Mouse (Mus musculus) stomach, embryonic 14.5 days (tissue): ENCODE measurements around the gene Klb. TPM values are rescaled to one million over a fixed set of nuclear protein-coding genes. Genes with fewer than 3 reads are reported as not detected.

Experiments
- ATAC-seq: fragments of 200-750 bp; cut with Nextera tagmentation; 2 replicates; pipeline ENCODE4 v1.8.0; 2017; ENCODE audit warnings: low read depth, moderate TSS enrichment; ENCODE audit not compliant: insufficient number of reproducible peaks, insufficient read depth, low FRiP score
- H3K27ac ChIP-seq: fragments of 300-500 bp; sonication (generic); 2 replicates; pipeline ENCODE4 v1.5.1; 2014; ENCODE audit warnings: mild to moderate bottlenecking, low read length, moderate library complexity, mixed read lengths
- H3K27me3 ChIP-seq: fragments of 300-500 bp; sonication (generic); 2 replicates; pipeline ENCODE4 v1.6.1; 2014; ENCODE audit warnings: low read length, control low read depth, mixed read lengths; ENCODE audit not compliant: control insufficient read depth, insufficient read depth
- H3K36me3 ChIP-seq: fragments of 300-500 bp; sonication (generic); 2 replicates; pipeline ENCODE4 v1.6.1; 2014; ENCODE audit warnings: mild to moderate bottlenecking, control low read depth, low read length, moderate library complexity, mixed read lengths; ENCODE audit not compliant: control insufficient read depth, insufficient read depth
- H3K4me1 ChIP-seq: fragments of 300-500 bp; sonication (generic); 2 replicates; pipeline ENCODE4 v1.6.1; 2014; ENCODE audit warnings: low read length, control low read depth, mixed read lengths; ENCODE audit not compliant: control insufficient read depth, insufficient read depth
- H3K4me2 ChIP-seq: fragments of 300-500 bp; sonication (generic); replicated peaks from 2 replicates; pipeline ENCODE4 v1.6.1; 2014; ENCODE audit warnings: low read depth, low read length, control low read depth
- H3K4me3 ChIP-seq: fragments of 300-500 bp; sonication (generic); 2 replicates; pipeline ENCODE4 v1.5.1; 2014; ENCODE audit warnings: low read depth, low read length, control low read depth
- H3K9ac ChIP-seq: fragments of 300-500 bp; sonication (generic); replicated peaks from 2 replicates; pipeline ENCODE4 v1.6.1; 2014; ENCODE audit warnings: low read depth, mild to moderate bottlenecking, control low read depth, low read length, moderate library complexity, mixed read lengths
- H3K9me3 ChIP-seq: fragments of 300-500 bp; sonication (generic); 2 replicates; pipeline ENCODE4 v1.6.1; 2016; ENCODE audit warnings: low read depth, low read length, control low read depth; ENCODE audit not compliant: control insufficient read depth
- WGBS: fragments of 180-500 bp; shearing (Covaris S2); extraction: QIAGEN DNeasy Blood & Tissue Kit; methylation state at CpG from one replicate; pipeline ENCODE4 v1.1.7; 2014; 5-methylcytosine and 5-hydroxymethylcytosine counted together
- polyA plus RNA-seq: library from polyadenylated mRNA; unstranded; fragments of >200 nt; fragmentation: Nextera tagmentation; extraction: Ambion mirVana; gene quantifications from 2 replicates; pipeline ENCODE4 v1.2.1, GENCODE M21; 2014

Klb gene
- polyA plus RNA-seq, 1 experiment from 2014 or later: 0.13 TPM

GRCm38 (mm10) chr5:65350508-65350907 is 2.4 kb downstream of the Klb start:
- H3K27me3 ChIP-seq: no peaks in the 10 kb centered on the region
- H3K4me3 ChIP-seq: no peak overlapping the region
- 0 out of 2 replicates have a peak, but pooled peaks cover 3% of the 10 kb centered on the region for H3K9me3 ChIP-seq
- H3K27ac ChIP-seq: no peak overlapping the region
- ATAC-seq: no peak
- no peaks in the 10 kb centered on the region for H3K4me1 ChIP-seq
- WGBS: 55% methylated on average over 10 of the region's 10 CpGs
- no peak overlapping the region for H3K9ac ChIP-seq
- no peaks in the 10 kb centered on the region for H3K36me3 ChIP-seq
- H3K4me2 ChIP-seq: no peak overlapping the region

- WGBS: 56% methylated on average over 3 of the region's 3 CpGs
- H3K4me2 ChIP-seq: no peak overlapping the region
- H3K9me3 ChIP-seq: 0 out of 2 replicates have a peak, but pooled peaks cover 3% of the 10 kb centered on the region
- H3K27me3 ChIP-seq: no peaks in the 10 kb centered on the region
- H3K4me1 ChIP-seq: no peaks in the 10 kb centered on the region
- H3K4me3 ChIP-seq: no peak overlapping the region
- H3K9ac ChIP-seq: no peak overlapping the region
- H3K27ac ChIP-seq: no peak overlapping the region
- ATAC-seq: no peak
- H3K36me3 ChIP-seq: no peaks in the 10 kb centered on the region
These were observed 6.0 kb downstream of the Klb start for GRCm38 (mm10) chr5:65354097-65354496.

- Histone ChIP-seq H3K9ac (no peak overlapping the region), H3K9me3 (0 out of 2 replicates have a peak, but pooled peaks cover 3% of the 10 kb centered on the region), H3K27ac (no peak overlapping the region), H3K4me2 (no peak overlapping the region), H3K4me1 (no peaks in the 10 kb centered on the region), H3K4me3 (no peak overlapping the region), H3K27me3 (no peaks in the 10 kb centered on the region), H3K36me3 (no peaks in the 10 kb centered on the region)
- 73% methylated on average over 5 of the region's 5 CpGs for WGBS
- no peak for ATAC-seq
These were observed 6.9 kb downstream of the Klb start for GRCm38 (mm10) chr5:65354985-65355384.

GRCm38 (mm10) chr5:65356851-65357250 is 8.7 kb downstream of the Klb start:
- Histone ChIP-seq H3K4me3 (no peak overlapping the region), H3K4me1 (no peaks in the 10 kb centered on the region), H3K27ac (no peak overlapping the region), H3K9me3 (0 out of 2 replicates have a peak, but pooled peaks cover 3% of the 10 kb centered on the region), H3K9ac (no peak overlapping the region), H3K36me3 (no peaks in the 10 kb centered on the region), H3K27me3 (no peaks in the 10 kb centered on the region), H3K4me2 (no peak overlapping the region)
- WGBS: 84% methylated on average over 6 of the region's 6 CpGs
- ATAC-seq: no peak

DNA sequence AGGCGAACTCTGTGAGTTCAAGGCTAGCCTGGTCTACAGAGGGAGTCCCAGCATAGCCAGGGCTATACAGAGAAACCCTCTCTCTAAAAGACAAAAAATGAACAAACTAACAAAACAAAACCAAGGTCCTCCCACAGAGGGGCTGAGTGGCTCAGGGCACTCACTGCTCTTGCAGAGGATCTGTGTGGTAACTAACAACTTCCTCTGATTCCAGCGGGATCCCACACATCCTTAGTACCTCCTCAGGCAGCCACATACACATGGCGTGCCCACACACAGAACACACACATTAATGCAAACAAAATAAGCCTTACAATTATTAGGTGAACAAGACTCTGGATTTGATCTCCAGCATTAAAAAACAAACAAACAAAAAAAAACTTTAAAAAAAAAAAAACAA is 9.7 kb downstream of the Klb start:
- H3K4me3 ChIP-seq: no peak overlapping the region
- H3K9me3 ChIP-seq: 0 out of 2 replicates have a peak, but pooled peaks cover 3% of the 10 kb centered on the region
- no peak overlapping the region for H3K27ac ChIP-seq
- no peak overlapping the region for H3K9ac ChIP-seq
- no peak for ATAC-seq
- H3K4me1 ChIP-seq: no peaks in the 10 kb centered on the region
- no peaks in the 10 kb centered on the region for H3K36me3 ChIP-seq
- H3K4me2 ChIP-seq: no peak overlapping the region
- 83% methylated on average over 3 of the region's 3 CpGs for WGBS
- no peaks in the 10 kb centered on the region for H3K27me3 ChIP-seq

DNA sequence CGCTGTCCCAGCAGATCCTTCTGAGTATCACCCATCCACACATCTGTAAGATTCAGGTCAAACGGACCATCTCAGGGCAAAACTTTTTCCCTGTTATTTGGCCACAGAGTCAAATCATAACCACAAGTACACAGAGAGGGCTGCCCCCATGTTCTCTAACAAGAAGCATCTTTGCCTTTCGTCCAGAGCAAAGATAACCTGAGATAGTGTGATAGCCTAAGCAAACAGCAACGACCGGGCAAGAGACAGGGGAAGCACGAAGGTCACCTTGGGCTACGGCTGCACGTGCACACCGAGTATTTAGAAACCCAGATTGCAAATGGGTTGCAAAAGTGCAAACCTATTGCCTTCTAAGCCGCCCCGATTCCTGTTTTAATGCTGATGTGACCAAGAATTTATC is 19.7 kb downstream of the Klb start:
- Histone ChIP-seq H3K9ac (no peak overlapping the region), H3K36me3 (no peaks in the 10 kb centered on the region), H3K4me2 (no peak overlapping the region), H3K4me3 (no peak overlapping the region), H3K27me3 (no peaks in the 10 kb centered on the region), H3K27ac (no peak overlapping the region), H3K9me3 (no peaks in the 10 kb centered on the region), H3K4me1 (no peaks in the 10 kb centered on the region)
- WGBS: 65% methylated on average over 11 of the region's 11 CpGs
- ATAC-seq: no peak

GRCm38 (mm10) chr5:65371551-65371950 is 23.4 kb downstream of the Klb start:
- Histone ChIP-seq H3K36me3 (no peaks in the 10 kb centered on the region), H3K4me3 (no peak overlapping the region), H3K27ac (no peak overlapping the region), H3K9ac (no peak overlapping the region), H3K4me2 (no peak overlapping the region), H3K9me3 (no peaks in the 10 kb centered on the region), H3K4me1 (no peaks in the 10 kb centered on the region), H3K27me3 (no peaks in the 10 kb centered on the region)
- 92% methylated on average over 7 of the region's 7 CpGs for WGBS
- ATAC-seq: no peak

- Histone ChIP-seq H3K9me3 (no peaks in the 10 kb centered on the region), H3K27ac (no peak overlapping the region), H3K4me3 (no peak overlapping the region), H3K27me3 (no peaks in the 10 kb centered on the region), H3K9ac (no peak overlapping the region), H3K36me3 (no peaks in the 10 kb centered on the region), H3K4me1 (no peaks in the 10 kb centered on the region), H3K4me2 (no peak overlapping the region)
- no peak for ATAC-seq
- WGBS: 81% methylated on average over 7 of the region's 7 CpGs
These were observed 26.6 kb downstream of the Klb start for GRCm38 (mm10) chr5:65374746-65375145.

DNA sequence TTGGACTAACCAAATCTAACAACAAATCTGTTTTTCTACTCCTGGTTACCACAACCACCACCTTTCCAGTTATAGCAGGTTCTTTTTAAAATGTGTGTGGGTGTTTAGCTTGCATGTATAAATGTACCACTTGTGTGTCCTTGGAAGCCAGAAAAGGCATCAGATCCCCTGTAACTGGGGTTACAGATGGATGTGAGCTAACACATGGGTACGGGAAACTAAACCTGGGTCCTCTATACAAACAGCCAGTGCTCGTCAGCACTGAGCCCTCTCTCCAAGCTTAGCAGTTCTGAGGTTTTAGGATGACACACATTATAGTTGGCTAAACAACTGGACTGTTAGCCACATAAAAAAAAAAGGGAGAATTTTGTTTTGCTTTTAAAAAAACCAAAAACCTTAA is 37.6 kb downstream of the Klb start:
- Histone ChIP-seq H3K9me3 (no peaks in the 10 kb centered on the region), H3K4me2 (no peak overlapping the region), H3K4me3 (no peak overlapping the region), H3K27me3 (no peaks in the 10 kb centered on the region), H3K27ac (no peak overlapping the region), H3K9ac (no peak overlapping the region), H3K36me3 (peaks cover 30% of the 10 kb centered on the region), H3K4me1 (peaks cover 8% of the 10 kb centered on the region; the same call in 1 of the 2 replicates)
- WGBS: 61% methylated on average over 2 of the region's 2 CpGs
- no peak for ATAC-seq
